Mouse (Mus musculus): Measurements from ENCODE around the gene Ube2g1. TPM values are rescaled to one million over a fixed set of nuclear protein-coding genes. Genes with fewer than 3 reads are reported as not detected.

Ube2g1 gene
- polyA plus RNA-seq, 1 experiment from 2014 or later, result 44.9 TPM

- H3K9me3 ChIP-seq (ENCODE audit: low read length), result no peaks in the 10 kb centered on the region
- H3K27me3 ChIP-seq (replicated peaks; ENCODE audit: insufficient read depth, low read length), result no peaks in the 10 kb centered on the region
- no peak overlapping the region for H3K9ac ChIP-seq (replicated peaks; ENCODE audit: low read depth)
- H3K4me1 ChIP-seq (ENCODE audit: insufficient read depth, low read depth, low read length), result no peaks in the 10 kb centered on the region
- H3K27ac ChIP-seq (ENCODE audit: low read length), result no peak overlapping the region
- no peak for ATAC-seq
- 38% methylated on average over 8 of the region's 8 CpGs for WGBS
- H3K4me3 ChIP-seq (ENCODE audit: low read depth, low read length), result no peak overlapping the region
- no peaks in the 10 kb centered on the region for H3K36me3 ChIP-seq (ENCODE audit: insufficient read depth, low read length)
- no peak for TF ChIP-seq CTCF (IDR thresholded peaks at IDR 0.05)
- TF ChIP-seq EP300 (IDR thresholded peaks at IDR 0.05), result no peak
- peak; percentile 23 for DNase-seq (ENCODE audit: low spot score)
- H3K4me2 ChIP-seq (replicated peaks; ENCODE audit: low read depth, low read length), result no peak overlapping the region
Observed at GRCm38 (mm10) chr11:72569051-72569450, 38.0 kb upstream of the Ube2g1 start.

GRCm38 (mm10) chr11:72569671-72570318, 37.3 kb upstream of the Ube2g1 start:
- Histone ChIP-seq H3K9ac (replicated peaks; ENCODE audit: low read depth) (no peak overlapping the region), H3K9me3 (ENCODE audit: low read length) (no peaks in the 10 kb centered on the region), H3K27me3 (replicated peaks; ENCODE audit: insufficient read depth, low read length) (no peaks in the 10 kb centered on the region), H3K36me3 (ENCODE audit: insufficient read depth, low read length) (no peaks in the 10 kb centered on the region), H3K27ac (ENCODE audit: low read length) (no peak overlapping the region), H3K4me1 (ENCODE audit: insufficient read depth, low read depth, low read length) (no peaks in the 10 kb centered on the region), H3K4me3 (ENCODE audit: low read depth, low read length) (no peak overlapping the region), H3K4me2 (replicated peaks; ENCODE audit: low read depth, low read length) (peak overlapping the region; percentile 42; the same call in 1 of the 2 replicates)
- no peak for ATAC-seq
- TF ChIP-seq CTCF (IDR thresholded peaks at IDR 0.05) (no peak), EP300 (IDR thresholded peaks at IDR 0.05) (no peak)
- WGBS, result 78% methylated on average over 11 of the region's 11 CpGs
- DNase-seq (ENCODE audit: low spot score), result no peak

GRCm38 (mm10) chr11:72570319-72570979, 36.6 kb upstream of the Ube2g1 start:
- H3K9ac ChIP-seq (replicated peaks; ENCODE audit: low read depth), result no peak overlapping the region
- H3K4me1 ChIP-seq (ENCODE audit: insufficient read depth, low read depth, low read length), result no peaks in the 10 kb centered on the region
- no peak for TF ChIP-seq EP300 (IDR thresholded peaks at IDR 0.05)
- peak; percentile 86 for TF ChIP-seq CTCF (IDR thresholded peaks at IDR 0.05)
- H3K9me3 ChIP-seq (ENCODE audit: low read length), result no peaks in the 10 kb centered on the region
- WGBS, result 2% methylated on average over 18 of the region's 18 CpGs
- DNase-seq (ENCODE audit: low spot score) (peak; percentile 90), ATAC-seq (peak; percentile 62)
- no peak overlapping the region for H3K27ac ChIP-seq (ENCODE audit: low read length)
- no peak overlapping the region for H3K4me3 ChIP-seq (ENCODE audit: low read depth, low read length)
- no peaks in the 10 kb centered on the region for H3K27me3 ChIP-seq (replicated peaks; ENCODE audit: insufficient read depth, low read length)
- H3K4me2 ChIP-seq (replicated peaks; ENCODE audit: low read depth, low read length), result peak overlapping the region; percentile 42
- H3K36me3 ChIP-seq (ENCODE audit: insufficient read depth, low read length), result no peaks in the 10 kb centered on the region

GRCm38 (mm10) chr11:72573819-72574218, 33.3 kb upstream of the Ube2g1 start:
- no peaks in the 10 kb centered on the region for H3K4me1 ChIP-seq (ENCODE audit: insufficient read depth, low read depth, low read length)
- no peak overlapping the region for H3K4me3 ChIP-seq (ENCODE audit: low read depth, low read length)
- no peaks in the 10 kb centered on the region for H3K9me3 ChIP-seq (ENCODE audit: low read length)
- TF ChIP-seq CTCF (IDR thresholded peaks at IDR 0.05) (peak; percentile 75), EP300 (IDR thresholded peaks at IDR 0.05) (no peak)
- no peaks in the 10 kb centered on the region for H3K36me3 ChIP-seq (ENCODE audit: insufficient read depth, low read length)
- H3K27me3 ChIP-seq (replicated peaks; ENCODE audit: insufficient read depth, low read length), result no peaks in the 10 kb centered on the region
- DNase-seq (ENCODE audit: low spot score) (peak; percentile 46), ATAC-seq (no peak)
- 92% methylated on average over 1 of the region's 1 CpGs for WGBS
- H3K27ac ChIP-seq (ENCODE audit: low read length), result no peak overlapping the region
- H3K9ac ChIP-seq (replicated peaks; ENCODE audit: low read depth), result no peak overlapping the region
- no peak overlapping the region for H3K4me2 ChIP-seq (replicated peaks; ENCODE audit: low read depth, low read length)

GRCm38 (mm10) chr11:72576111-72576465, 31.0 kb upstream of the Ube2g1 start:
- Histone ChIP-seq H3K27ac (ENCODE audit: low read length) (no peak overlapping the region), H3K4me2 (replicated peaks; ENCODE audit: low read depth, low read length) (peak overlapping the region; percentile 68), H3K36me3 (ENCODE audit: insufficient read depth, low read length) (no peaks in the 10 kb centered on the region), H3K27me3 (replicated peaks; ENCODE audit: insufficient read depth, low read length) (no peaks in the 10 kb centered on the region), H3K9ac (replicated peaks; ENCODE audit: low read depth) (peak overlapping the region; percentile 36; the same call in 1 of the 2 replicates), H3K4me3 (ENCODE audit: low read depth, low read length) (peak overlapping the region; percentile 38), H3K9me3 (ENCODE audit: low read length) (no peaks in the 10 kb centered on the region), H3K4me1 (ENCODE audit: insufficient read depth, low read depth, low read length) (no peaks in the 10 kb centered on the region)
- ATAC-seq (no peak), DNase-seq (ENCODE audit: low spot score) (no peak)
- no peak for TF ChIP-seq CTCF (IDR thresholded peaks at IDR 0.05)
- no peak for TF ChIP-seq EP300 (IDR thresholded peaks at IDR 0.05)
- WGBS, result 27% methylated on average over 7 of the region's 7 CpGs

- Histone ChIP-seq H3K4me2 (replicated peaks; ENCODE audit: low read depth, low read length) (peak overlapping the region; percentile 68), H3K4me1 (ENCODE audit: insufficient read depth, low read depth, low read length) (no peaks in the 10 kb centered on the region), H3K9ac (replicated peaks; ENCODE audit: low read depth) (peak overlapping the region; percentile 36; the same call in 1 of the 2 replicates), H3K9me3 (ENCODE audit: low read length) (no peaks in the 10 kb centered on the region), H3K4me3 (ENCODE audit: low read depth, low read length) (peak overlapping the region; percentile 38), H3K27ac (ENCODE audit: low read length) (no peak overlapping the region), H3K36me3 (ENCODE audit: insufficient read depth, low read length) (no peaks in the 10 kb centered on the region), H3K27me3 (replicated peaks; ENCODE audit: insufficient read depth, low read length) (no peaks in the 10 kb centered on the region)
- ATAC-seq (peak; percentile 49; the same call in 1 of the 2 replicates), DNase-seq (ENCODE audit: low spot score) (peak; percentile 65)
- WGBS, result 3% methylated on average over 24 of the region's 24 CpGs
- TF ChIP-seq EP300 (IDR thresholded peaks at IDR 0.05), result no peak
- TF ChIP-seq CTCF (IDR thresholded peaks at IDR 0.05), result peak; percentile 40
Observed at GRCm38 (mm10) chr11:72576466-72577351, 30.4 kb upstream of the Ube2g1 start.
